Mouse (Mus musculus) hindbrain, embryonic 13.5 days (tissue): ENCODE measurements around the gene Rpa1. TPM values are rescaled to one million over a fixed set of nuclear protein-coding genes. Genes with fewer than 3 reads are reported as not detected.
"Not testable (repeated sequence)": the region's sequence is repeated elsewhere in the genome, so short reads cannot be mapped to it uniquely, and the experiment has no call there.

ENCODE experiments used
- ATAC-seq: fragments of 200-750 bp; cut with Nextera tagmentation; 2 replicates; pipeline ENCODE4 v1.8.0; 2017; ENCODE audit warnings: moderate TSS enrichment; ENCODE audit not compliant: low FRiP score
- H3K27ac ChIP-seq: fragments of 300-500 bp; sonication (generic); 2 replicates; pipeline ENCODE4 v1.5.1; 2015; ENCODE audit warnings: inconsistent platforms, mild to moderate bottlenecking, moderate library complexity
- H3K27me3 ChIP-seq: fragments of 300-500 bp; sonication (generic); 2 replicates; pipeline ENCODE4 v1.6.1; 2015; ENCODE audit warnings: mild to moderate bottlenecking, inconsistent platforms
- H3K36me3 ChIP-seq: fragments of 300-500 bp; sonication (generic); 2 replicates; pipeline ENCODE4 v1.6.1; 2015; ENCODE audit warnings: mild to moderate bottlenecking, inconsistent platforms
- H3K4me1 ChIP-seq: fragments of 300-500 bp; sonication (generic); replicated peaks from 2 replicates; pipeline ENCODE4 v1.6.1; 2015; ENCODE audit warnings: inconsistent platforms
- H3K4me2 ChIP-seq: fragments of 300-500 bp; sonication (generic); 2 replicates; pipeline ENCODE4 v1.6.1; 2015; ENCODE audit warnings: inconsistent platforms, mild to moderate bottlenecking, moderate library complexity
- H3K4me3 ChIP-seq: fragments of 300-500 bp; sonication (generic); 2 replicates; pipeline ENCODE4 v1.5.1; 2015; ENCODE audit warnings: mild to moderate bottlenecking, inconsistent platforms
- H3K9ac ChIP-seq: fragments of 300-500 bp; sonication (generic); 2 replicates; pipeline ENCODE4 v1.6.1; 2015; ENCODE audit warnings: mild to moderate bottlenecking, inconsistent platforms
- H3K9me3 ChIP-seq: fragments of 300-500 bp; sonication (generic); 2 replicates; pipeline ENCODE4 v1.6.1; 2016; ENCODE audit warnings: inconsistent platforms
- WGBS: fragments of 180-500 bp; shearing (Covaris S2); methylation state at CpG from one replicate; pipeline ENCODE4 v1.1.7; 2015; 5-methylcytosine and 5-hydroxymethylcytosine counted together
- polyA plus RNA-seq: library from polyadenylated mRNA; unstranded; fragments of >200 nt; fragmentation: Nextera tagmentation; extraction: Ambion mirVana; gene quantifications from 2 replicates; pipeline ENCODE4 v1.2.1, GENCODE M21; 2015

The Rpa1 gene
- 58.8 and 63.6 TPM in 2 replicates for polyA plus RNA-seq

- ATAC-seq, result peak; percentile 100
- WGBS, result under 1% methylated on average over 56 of the region's 56 CpGs
- peaks cover 25% of the 10 kb centered on the region for H3K4me1 ChIP-seq
These were observed at the start of gene Rpa1, which contains the start of gene Smyd4 for GRCm38 (mm10) chr11:75348199-75348889. Rpa1 (minus strand) TSS chr11:75348324. Smyd4 (plus strand) TSS chr11:75348433.

GRCm38 (mm10) chr11:75397452-75397851, 49.3 kb upstream of the Rpa1 start:
- ATAC-seq, result no peak
- H3K9ac ChIP-seq, result no peak overlapping the region
- 79% methylated on average over 7 of the region's 7 CpGs for WGBS
- no peak overlapping the region for H3K27ac ChIP-seq
- H3K27me3 ChIP-seq, result no peaks in the 10 kb centered on the region
- H3K4me2 ChIP-seq, result no peak overlapping the region
- H3K4me1 ChIP-seq, result peaks cover 8% of the 10 kb centered on the region; the same call in 1 of the 2 replicates
- no peaks in the 10 kb centered on the region for H3K9me3 ChIP-seq
- no peak overlapping the region for H3K4me3 ChIP-seq
- H3K36me3 ChIP-seq, result 0 out of 2 replicates have a peak, but pooled peaks cover 7% of the 10 kb centered on the region

More at GRCm38 (mm10) chr11:75348199-75348889, at the start of gene Rpa1, which contains the start of gene Smyd4:
- H3K9ac ChIP-seq, result peak within 1 kb of the TSS; percentile 76
- H3K27me3 ChIP-seq, result no peaks in the 10 kb centered on the region
- no peaks in the 10 kb centered on the region for H3K36me3 ChIP-seq
- peak within 1 kb of the TSS; percentile 61 for H3K4me3 ChIP-seq
- H3K4me2 ChIP-seq, result peak within 1 kb of the TSS; percentile 82
- H3K9me3 ChIP-seq, result no peaks in the 10 kb centered on the region
- H3K27ac ChIP-seq, result peak within 1 kb of the TSS; percentile 55

DNA sequence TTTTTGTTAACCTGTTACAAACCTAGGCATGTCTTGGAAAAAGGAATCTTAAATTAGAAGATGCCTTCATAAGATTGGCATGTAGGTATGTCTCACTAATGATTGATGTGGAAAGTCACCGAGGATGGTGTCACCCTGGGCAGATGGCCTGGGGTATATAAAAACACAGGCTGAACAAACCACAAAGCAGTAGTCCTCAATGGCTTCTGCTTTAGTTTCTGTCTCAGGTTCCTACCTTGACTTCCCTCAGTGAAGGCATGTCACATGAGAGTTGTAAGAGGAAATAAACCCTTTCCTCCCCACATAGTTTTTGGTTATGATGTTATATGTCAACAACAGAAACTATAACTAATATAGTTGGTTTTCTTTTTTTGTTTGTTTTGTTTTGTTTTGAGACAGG, 47.5 kb upstream of the Rpa1 start:
- H3K27me3 ChIP-seq, result no peaks in the 10 kb centered on the region
- 0 out of 2 replicates have a peak, but pooled peaks cover 4% of the 10 kb centered on the region for H3K36me3 ChIP-seq
- no peak overlapping the region for H3K27ac ChIP-seq
- H3K4me2 ChIP-seq, result no peak overlapping the region
- no peaks in the 10 kb centered on the region for H3K9me3 ChIP-seq
- H3K4me1 ChIP-seq, result 0 out of 2 replicates have a peak, but pooled peaks cover 6% of the 10 kb centered on the region
- 85% methylated on average over 1 of the region's 1 CpGs for WGBS
- ATAC-seq, result no peak
- no peak overlapping the region for H3K9ac ChIP-seq
- H3K4me3 ChIP-seq, result no peak overlapping the region

- not testable (repeated sequence) for H3K4me3 ChIP-seq, H3K4me2 ChIP-seq, ATAC-seq, H3K27me3 ChIP-seq, H3K4me1 ChIP-seq, H3K9ac ChIP-seq, H3K27ac ChIP-seq, H3K9me3 ChIP-seq, H3K36me3 ChIP-seq
- 55% methylated on average over 3 of the region's 3 CpGs for WGBS
These were observed 35.4 kb upstream of the Rpa1 start for GRCm38 (mm10) chr11:75383529-75383928.

DNA sequence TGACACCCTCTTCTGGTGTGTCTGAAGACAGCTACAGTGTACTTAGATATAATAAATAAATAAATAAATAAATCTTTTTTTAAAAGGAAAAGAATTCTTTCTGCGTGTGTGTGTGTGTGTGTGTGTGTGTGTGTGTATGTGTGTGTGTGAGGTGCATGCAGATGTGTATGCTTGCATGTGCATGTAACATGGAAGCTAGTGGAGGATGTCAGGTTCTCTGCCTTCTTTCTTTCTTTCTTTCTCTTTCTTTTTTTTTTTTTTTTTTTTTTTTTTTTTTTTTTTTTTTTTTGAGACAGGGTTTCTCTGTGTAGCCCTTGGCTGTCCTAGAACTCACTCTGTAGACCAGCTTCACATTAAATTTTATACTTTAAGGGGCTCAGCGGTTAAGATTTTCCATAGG, 30.7 kb upstream of the Rpa1 start:
- H3K4me1 ChIP-seq, H3K9ac ChIP-seq, H3K27me3 ChIP-seq, H3K4me3 ChIP-seq, ATAC-seq, H3K9me3 ChIP-seq, H3K36me3 ChIP-seq, H3K27ac ChIP-seq, H3K4me2 ChIP-seq: not testable (repeated sequence)
- WGBS, result 88% methylated on average over 2 of the region's 2 CpGs

- ATAC-seq, result no peak
- Histone ChIP-seq H3K4me1 (no peaks in the 10 kb centered on the region), H3K27ac (no peak overlapping the region), H3K36me3 (no peaks in the 10 kb centered on the region), H3K4me3 (no peak overlapping the region), H3K27me3 (no peaks in the 10 kb centered on the region), H3K4me2 (no peak overlapping the region), H3K9me3 (no peaks in the 10 kb centered on the region), H3K9ac (no peak overlapping the region)
- WGBS, result 98% methylated on average over 1 of the region's 1 CpGs
These were observed 29.0 kb upstream of the Rpa1 start for GRCm38 (mm10) chr11:75377125-75377524.

GRCm38 (mm10) chr11:75355475-75355874, 7.4 kb upstream of the Rpa1 start:
- no peaks in the 10 kb centered on the region for H3K27me3 ChIP-seq
- H3K4me1 ChIP-seq, result no peaks in the 10 kb centered on the region
- no peak overlapping the region for H3K9ac ChIP-seq
- no peak overlapping the region for H3K27ac ChIP-seq
- no peak for ATAC-seq
- 0 out of 2 replicates have a peak, but pooled peaks cover 4% of the 10 kb centered on the region for H3K36me3 ChIP-seq
- no peak overlapping the region for H3K4me3 ChIP-seq
- 77% methylated on average over 1 of the region's 1 CpGs for WGBS
- no peak overlapping the region for H3K4me2 ChIP-seq
- H3K9me3 ChIP-seq, result no peaks in the 10 kb centered on the region

DNA sequence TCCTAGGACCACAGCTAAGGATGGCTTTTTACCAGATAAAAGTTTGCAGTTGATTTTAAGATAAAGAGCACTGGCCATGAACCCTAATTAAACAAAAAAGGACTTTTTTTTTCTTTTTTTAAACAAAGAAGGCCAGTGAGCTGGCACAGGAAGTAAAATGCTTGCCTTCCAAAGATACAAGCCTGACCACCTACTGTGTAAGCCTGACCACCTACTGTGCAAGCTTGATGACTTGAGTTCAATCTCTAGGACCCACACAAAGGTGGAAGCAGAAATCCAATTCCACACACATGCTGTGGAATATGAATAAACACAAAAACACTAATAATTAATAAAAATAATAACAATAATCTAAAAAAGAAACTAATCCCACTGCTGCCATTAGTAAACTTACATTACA, 3.1 kb upstream of the Rpa1 start:
- H3K36me3 ChIP-seq, result 0 out of 2 replicates have a peak, but pooled peaks cover 4% of the 10 kb centered on the region
- H3K9me3 ChIP-seq, result no peaks in the 10 kb centered on the region
- peaks cover 20% of the 10 kb centered on the region for H3K4me1 ChIP-seq
- no peak for ATAC-seq
- no peak overlapping the region for H3K4me2 ChIP-seq
- no peak overlapping the region for H3K4me3 ChIP-seq
- H3K9ac ChIP-seq, result no peak overlapping the region
- no peaks in the 10 kb centered on the region for H3K27me3 ChIP-seq
- no peak overlapping the region for H3K27ac ChIP-seq

DNA sequence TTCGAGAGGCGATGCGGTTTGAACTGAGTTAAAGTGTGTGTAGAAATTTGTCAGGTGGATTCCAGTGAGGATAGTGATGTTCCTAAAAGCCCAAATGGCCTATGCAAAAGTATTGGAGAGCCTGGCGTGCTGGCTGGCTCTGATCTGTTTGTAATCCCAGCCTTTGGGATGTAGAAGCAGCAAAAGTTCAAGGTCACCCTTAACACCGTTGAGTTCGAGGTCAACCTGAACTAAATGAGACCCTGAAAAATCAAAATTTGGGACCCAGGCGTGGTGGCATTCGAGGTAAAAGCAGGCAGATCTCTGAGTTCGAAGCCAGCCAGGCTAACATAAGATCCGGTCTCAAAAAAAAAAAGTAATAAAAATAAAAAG, 752 bp upstream of the Rpa1 start:
- Histone ChIP-seq H3K4me3 (peak overlapping the region; percentile 61), H3K27ac (no peak overlapping the region; the same call in 1 of the 2 replicates), H3K27me3 (no peaks in the 10 kb centered on the region), H3K9ac (peak overlapping the region; percentile 76), H3K4me2 (peak overlapping the region; percentile 82), H3K4me1 (peaks cover 25% of the 10 kb centered on the region), H3K9me3 (no peaks in the 10 kb centered on the region), H3K36me3 (0 out of 2 replicates have a peak, but pooled peaks cover 4% of the 10 kb centered on the region)
- ATAC-seq, result no peak
- 51% methylated on average over 10 of the region's 10 CpGs for WGBS

DNA sequence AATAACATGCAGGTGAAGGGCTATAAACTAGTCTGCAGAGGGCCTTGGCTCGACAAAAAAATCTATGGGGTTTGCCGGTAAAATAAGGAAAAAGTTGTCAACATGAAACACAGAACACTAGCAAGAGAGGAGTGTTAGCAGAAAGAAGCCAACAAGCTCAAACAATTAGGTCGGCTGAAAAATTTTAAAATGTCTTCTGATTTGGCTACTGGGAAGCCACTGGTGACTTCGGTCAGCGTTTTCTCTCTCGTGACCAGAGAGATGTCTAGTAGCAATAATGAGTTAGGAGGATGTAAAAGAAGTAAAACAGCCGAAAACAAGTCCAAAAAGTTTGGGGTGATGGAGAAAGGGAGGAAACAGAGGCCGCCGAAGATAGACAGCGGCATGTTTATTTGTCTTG, 528 bp downstream of the Rpa1 start:
- Histone ChIP-seq H3K4me1 (peaks cover 25% of the 10 kb centered on the region), H3K4me2 (peak overlapping the region; percentile 82), H3K27ac (no peak overlapping the region), H3K4me3 (peak overlapping the region; percentile 61), H3K36me3 (no peaks in the 10 kb centered on the region), H3K9me3 (no peaks in the 10 kb centered on the region), H3K9ac (peak overlapping the region; percentile 76), H3K27me3 (no peaks in the 10 kb centered on the region)
- WGBS, result 2% methylated on average over 10 of the region's 10 CpGs
- no peak for ATAC-seq

DNA sequence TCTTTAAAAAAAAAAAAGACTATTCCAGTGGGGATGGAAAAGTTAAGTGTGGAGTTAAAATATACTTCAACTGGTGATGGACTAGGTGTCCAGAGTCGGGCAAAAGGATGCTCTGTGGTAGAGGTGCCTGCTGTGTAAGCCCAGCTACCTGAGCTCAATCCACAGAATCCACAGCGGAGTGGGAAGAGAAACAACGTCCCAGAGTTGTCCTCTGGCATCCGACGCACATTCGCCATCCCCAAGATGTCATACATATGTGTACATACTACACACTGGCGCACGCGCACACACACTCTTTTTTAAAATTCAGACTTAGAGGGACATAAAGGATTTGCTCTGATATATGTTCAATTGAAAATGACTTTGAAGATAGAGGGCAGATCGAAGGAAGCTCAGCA, 937 bp downstream of the Rpa1 start:
- Histone ChIP-seq H3K27ac (no peak overlapping the region), H3K4me1 (peaks cover 25% of the 10 kb centered on the region), H3K4me3 (peak overlapping the region; percentile 61), H3K9me3 (no peaks in the 10 kb centered on the region), H3K36me3 (no peaks in the 10 kb centered on the region), H3K9ac (peak overlapping the region; percentile 76), H3K27me3 (no peaks in the 10 kb centered on the region), H3K4me2 (peak overlapping the region; percentile 82)
- no peak for ATAC-seq
- 50% methylated on average over 10 of the region's 10 CpGs for WGBS

- Histone ChIP-seq H3K36me3 (no peaks in the 10 kb centered on the region), H3K4me3 (no peak overlapping the region), H3K9me3 (no peaks in the 10 kb centered on the region), H3K9ac (no peak overlapping the region), H3K27ac (no peak overlapping the region), H3K4me2 (peak overlapping the region; percentile 82), H3K27me3 (no peaks in the 10 kb centered on the region), H3K4me1 (peaks cover 25% of the 10 kb centered on the region)
- ATAC-seq, result no peak
- 69% methylated on average over 4 of the region's 4 CpGs for WGBS
These were observed 1.5 kb downstream of the Rpa1 start for GRCm38 (mm10) chr11:75346556-75347187.
